Mouse (Mus musculus) T-cell, adult 66 days (primary cell): Measurements from ENCODE around the gene Hivep3. TPM values are rescaled to one million over a fixed set of nuclear protein-coding genes. Genes with fewer than 3 reads are reported as not detected.

Experiments
- total RNA-seq, 2 experiments: library from RNA; stranded (reverse); gene quantifications; 3 replicates in 1 of 2; 4 replicates in 1 of 2; pipeline ENCODE4 v1.2.4; 2023

Hivep3 gene
- 10 to 100 TPM; 10.2 to 10.7 TPM for total RNA-seq

GRCm38 (mm10) chr4:119733184-119733880 is at the start of gene Hivep3:
Gene Hivep3, plus strand, starts transcription at chr4:119733784.

GRCm38 (mm10) chr4:120064696-120065095 is 331.1 kb downstream of the Hivep3 start, which contains the start of gene AL607142.1:
Gene AL607142.1, plus strand, starts transcription at chr4:120064996.

GRCm38 (mm10) chr4:120161166-120161949 is 427.8 kb downstream of the Hivep3 start, which contains the start of gene Edn2:
Gene Edn2, plus strand, starts transcription at chr4:120161206.

Other genes with a start within 250 kb of the Hivep3 start
- 1 to 10 TPM in 1 of 2 experiments, under 1 TPM in 1; 0.96 to 1.4 TPM for gene Rimkla, start 241.2 kb upstream of the Hivep3 start, total RNA-seq
- 10 to 100 TPM; 84.9 to 94.0 TPM for gene Foxj3, start 196.8 kb upstream of the Hivep3 start, total RNA-seq
- gene Frg2f1, start 194.3 kb upstream of the Hivep3 start, total RNA-seq = 10 to 100 TPM; 10.1 to 16.2 TPM
- 1 to 10 TPM; 5.2 to 8.7 TPM for gene Guca2a, start 96.1 kb upstream of the Hivep3 start, total RNA-seq
- gene Guca2b, start 74.8 kb upstream of the Hivep3 start, total RNA-seq = not detected